Mouse (Mus musculus) stomach, embryonic 16.5 days (tissue): ENCODE measurements around the gene Gm10663. TPM values are rescaled to one million over a fixed set of nuclear protein-coding genes. Genes with fewer than 3 reads are reported as not detected.

Source experiments
- ATAC-seq: fragments of 200-750 bp; cut with Nextera tagmentation; 2 replicates; pipeline ENCODE4 v1.8.0; 2017; ENCODE audit warnings: moderate number of reproducible peaks, moderate TSS enrichment; ENCODE audit not compliant: insufficient read depth, low FRiP score
- H3K27ac ChIP-seq: fragments of 300-500 bp; sonication (generic); 2 replicates; pipeline ENCODE4 v1.5.1; 2014; ENCODE audit warnings: low read length
- H3K27me3 ChIP-seq: fragments of 300-500 bp; sonication (generic); 2 replicates; pipeline ENCODE4 v1.6.1; 2014; ENCODE audit warnings: low read length, control low read depth, mixed read lengths; ENCODE audit not compliant: control insufficient read depth, insufficient read depth
- H3K36me3 ChIP-seq: fragments of 300-500 bp; sonication (generic); 2 replicates; pipeline ENCODE4 v1.6.1; 2014; ENCODE audit warnings: low read length; ENCODE audit not compliant: control insufficient read depth, insufficient read depth
- H3K4me1 ChIP-seq: fragments of 300-500 bp; sonication (generic); 2 replicates; pipeline ENCODE4 v1.6.1; 2014; ENCODE audit warnings: low read length, control low read depth, mixed read lengths; ENCODE audit not compliant: control insufficient read depth, insufficient read depth
- H3K4me2 ChIP-seq: fragments of 300-500 bp; sonication (generic); 2 replicates; pipeline ENCODE4 v1.6.1; 2014; ENCODE audit warnings: low read depth, low read length, mixed read lengths
- H3K4me3 ChIP-seq: fragments of 300-500 bp; sonication (generic); replicated peaks from 2 replicates; pipeline ENCODE4 v1.5.1; 2014; ENCODE audit warnings: mild to moderate bottlenecking, low read length
- H3K9ac ChIP-seq: fragments of 300-500 bp; sonication (generic); 2 replicates; pipeline ENCODE4 v1.6.1; 2014; ENCODE audit warnings: low read length
- H3K9me3 ChIP-seq: fragments of 300-500 bp; sonication (generic); replicated peaks from 2 replicates; pipeline ENCODE4 v1.6.1; 2016; ENCODE audit warnings: low read length, control low read depth; ENCODE audit not compliant: control insufficient read depth
- WGBS: fragments of 180-500 bp; shearing (Covaris S2); extraction: QIAGEN DNeasy Blood & Tissue Kit; methylation state at CpG from one replicate; pipeline ENCODE4 v1.1.7; 2014; 5-methylcytosine and 5-hydroxymethylcytosine counted together
- polyA plus RNA-seq: library from polyadenylated mRNA; unstranded; fragments of >200 nt; fragmentation: Nextera tagmentation; extraction: Ambion mirVana; gene quantifications from 2 replicates; pipeline ENCODE4 v1.2.1, GENCODE M21; 2015

Gm10663 gene
- not detected in 2 replicates for polyA plus RNA-seq

DNA sequence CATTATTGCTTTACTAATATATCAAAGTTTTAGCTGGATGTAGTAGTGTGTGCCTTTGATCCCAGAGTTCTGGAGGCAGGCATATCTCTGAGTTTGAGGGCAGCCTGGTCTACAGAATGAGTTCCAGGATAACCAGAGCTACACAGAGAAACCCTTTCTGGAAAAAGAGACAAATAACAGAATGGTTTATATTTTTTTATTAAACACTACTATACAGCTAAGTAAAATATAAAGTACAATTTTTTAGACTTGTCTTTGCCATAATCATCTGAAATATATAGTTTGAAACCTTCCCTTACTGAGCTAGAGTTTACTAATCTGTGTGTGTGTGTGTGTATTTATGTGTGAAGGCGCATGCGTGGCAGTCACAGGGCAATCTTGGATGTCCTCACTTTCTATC is at the start of gene Gm10663:
Gene Gm10663, plus strand, starts transcription at position 301 of the 400 bp plus-strand sequence.
- no peaks in the 10 kb centered on the region for H3K36me3 ChIP-seq
- no peak within 1 kb of the TSS for H3K4me3 ChIP-seq
- H3K9me3 ChIP-seq, result no peaks in the 10 kb centered on the region
- no peak within 1 kb of the TSS for H3K9ac ChIP-seq
- no peak within 1 kb of the TSS for H3K4me2 ChIP-seq
- ATAC-seq, result no peak
- 69% methylated on average over 2 of the region's 2 CpGs for WGBS
- no peaks in the 10 kb centered on the region for H3K27me3 ChIP-seq
- H3K4me1 ChIP-seq, result no peaks in the 10 kb centered on the region
- H3K27ac ChIP-seq, result no peak within 1 kb of the TSS

DNA sequence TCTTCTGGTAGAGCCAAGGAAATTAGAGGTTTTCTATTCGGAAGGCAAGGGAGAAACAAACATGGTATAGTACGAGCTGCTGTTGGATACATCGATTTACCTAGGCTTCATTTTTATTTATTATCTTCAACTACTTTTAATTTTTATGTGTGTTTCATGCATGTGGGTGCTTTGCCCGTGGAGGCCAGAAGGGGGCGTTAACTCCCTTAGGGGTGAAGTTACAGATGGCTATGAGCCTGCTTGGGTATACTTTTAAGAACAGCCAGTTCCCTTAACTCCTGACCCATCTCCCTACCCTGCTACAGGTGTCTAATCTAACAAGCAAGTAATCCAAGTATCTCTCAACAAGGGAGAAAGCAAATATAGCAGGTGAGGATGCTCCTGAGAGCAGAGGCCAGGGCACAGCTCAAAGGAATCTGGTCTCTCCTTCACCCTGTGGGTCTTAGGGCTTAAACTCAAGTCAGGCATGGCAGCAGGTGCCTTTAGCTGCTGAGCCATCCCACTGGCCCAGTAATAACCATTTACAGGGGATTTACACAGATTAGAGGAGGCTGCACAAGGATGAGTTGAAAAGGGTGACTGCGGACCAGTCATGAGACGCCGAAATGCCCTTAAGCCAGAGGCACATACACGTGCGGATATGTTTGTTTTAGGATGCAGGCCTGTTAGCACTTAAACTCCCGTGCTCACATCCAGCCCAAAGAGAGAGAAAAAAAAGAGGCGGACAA is 45.7 kb upstream of the Gm10663 start:
- no peak overlapping the region for H3K9ac ChIP-seq
- no peak overlapping the region for H3K4me2 ChIP-seq
- H3K4me1 ChIP-seq, result peaks cover 3% of the 10 kb centered on the region
- H3K36me3 ChIP-seq, result no peaks in the 10 kb centered on the region
- H3K4me3 ChIP-seq, result no peak overlapping the region
- H3K9me3 ChIP-seq, result no peaks in the 10 kb centered on the region
- 81% methylated on average over 12 of the region's 12 CpGs for WGBS
- H3K27me3 ChIP-seq, result no peaks in the 10 kb centered on the region
- ATAC-seq, result no peak
- H3K27ac ChIP-seq, result no peak overlapping the region

DNA sequence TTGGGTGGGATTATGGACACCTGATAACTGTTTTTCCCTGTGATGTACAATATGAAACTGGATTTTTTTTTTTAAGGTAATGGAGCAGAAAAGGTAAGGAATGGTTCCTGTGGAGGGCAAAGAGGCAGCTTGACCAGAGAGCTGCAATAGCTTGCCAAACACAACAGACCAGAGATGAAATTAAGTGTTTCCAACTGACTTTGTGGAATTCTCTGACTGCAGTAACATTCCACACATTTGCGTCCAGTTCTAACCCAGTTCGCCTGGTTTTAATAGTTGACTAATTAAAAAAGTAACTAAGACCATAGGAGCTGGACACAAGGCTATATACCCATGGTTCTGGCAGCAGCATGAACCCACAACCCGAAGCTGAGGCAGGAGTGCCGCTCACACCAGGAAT is 45.1 kb upstream of the Gm10663 start:
- H3K9me3 ChIP-seq, result no peaks in the 10 kb centered on the region
- no peaks in the 10 kb centered on the region for H3K36me3 ChIP-seq
- no peak overlapping the region for H3K4me2 ChIP-seq
- H3K9ac ChIP-seq, result no peak overlapping the region
- H3K4me3 ChIP-seq, result no peak overlapping the region
- H3K27me3 ChIP-seq, result no peaks in the 10 kb centered on the region
- H3K27ac ChIP-seq, result no peak overlapping the region
- peaks cover 6% of the 10 kb centered on the region for H3K4me1 ChIP-seq
- 86% methylated on average over 4 of the region's 4 CpGs for WGBS
- no peak for ATAC-seq

DNA sequence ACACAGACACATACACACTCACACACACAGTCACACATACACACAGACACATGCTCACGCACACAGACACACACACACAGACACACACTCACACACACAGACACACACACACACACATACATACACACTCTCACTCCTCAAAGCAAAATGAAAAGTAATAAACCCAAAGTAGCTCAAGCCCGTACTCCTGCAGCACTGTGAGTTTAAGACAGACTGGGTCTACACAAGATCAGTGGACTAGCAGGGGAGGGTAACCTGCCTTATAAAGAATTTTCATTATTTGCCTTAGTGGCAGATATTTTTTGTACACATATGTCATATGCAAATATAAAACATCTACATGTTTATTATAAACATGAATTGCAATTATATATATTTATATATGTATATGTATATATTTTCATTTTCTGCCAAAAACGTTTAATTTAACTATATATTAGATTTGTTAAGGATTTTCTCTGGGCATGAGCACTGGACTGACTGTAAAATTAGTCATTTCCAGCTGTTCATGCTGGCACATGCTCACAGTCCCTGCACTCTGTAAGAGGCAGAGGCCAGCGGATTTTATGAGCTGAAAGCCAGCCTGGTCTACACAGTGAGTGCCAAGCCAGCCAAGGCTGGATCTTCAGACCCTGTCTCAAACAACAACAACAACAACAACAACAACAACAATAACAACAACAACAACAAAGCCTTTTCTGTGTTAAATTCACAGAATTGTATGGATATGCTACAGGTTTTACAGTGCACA is 43.9 kb upstream of the Gm10663 start:
- Histone ChIP-seq H3K4me3 (no peak overlapping the region), H3K4me1 (peaks cover 9% of the 10 kb centered on the region), H3K9ac (no peak overlapping the region), H3K36me3 (no peaks in the 10 kb centered on the region), H3K27me3 (no peaks in the 10 kb centered on the region), H3K4me2 (no peak overlapping the region), H3K9me3 (no peaks in the 10 kb centered on the region), H3K27ac (no peak overlapping the region)
- WGBS, result 71% methylated on average over 4 of the region's 4 CpGs
- no peak for ATAC-seq

DNA sequence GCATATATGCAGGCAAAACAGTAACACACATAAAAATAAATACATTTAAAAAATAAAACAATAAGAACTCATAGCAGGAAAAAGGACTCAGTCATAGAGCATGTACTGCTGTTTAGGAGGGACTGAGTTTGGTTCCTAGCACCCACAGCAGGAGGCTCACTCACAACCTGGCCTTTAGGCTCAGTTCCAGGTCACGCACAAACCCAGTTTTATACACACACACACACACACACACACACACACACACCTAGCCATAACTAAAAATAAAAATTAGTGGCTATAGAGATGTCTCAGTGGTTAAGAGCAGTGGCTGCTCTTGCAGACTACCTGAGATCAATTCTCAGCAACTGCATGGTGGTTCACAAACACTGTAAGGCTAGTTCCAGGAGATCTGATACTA is 42.7 kb upstream of the Gm10663 start:
- no peak overlapping the region for H3K4me2 ChIP-seq
- peaks cover 9% of the 10 kb centered on the region for H3K4me1 ChIP-seq
- H3K4me3 ChIP-seq, result no peak overlapping the region
- no peak for ATAC-seq
- no peaks in the 10 kb centered on the region for H3K36me3 ChIP-seq
- H3K9ac ChIP-seq, result no peak overlapping the region
- WGBS, result 82% methylated on average over 1 of the region's 1 CpGs
- no peak overlapping the region for H3K27ac ChIP-seq
- H3K27me3 ChIP-seq, result no peaks in the 10 kb centered on the region
- H3K9me3 ChIP-seq, result no peaks in the 10 kb centered on the region

DNA sequence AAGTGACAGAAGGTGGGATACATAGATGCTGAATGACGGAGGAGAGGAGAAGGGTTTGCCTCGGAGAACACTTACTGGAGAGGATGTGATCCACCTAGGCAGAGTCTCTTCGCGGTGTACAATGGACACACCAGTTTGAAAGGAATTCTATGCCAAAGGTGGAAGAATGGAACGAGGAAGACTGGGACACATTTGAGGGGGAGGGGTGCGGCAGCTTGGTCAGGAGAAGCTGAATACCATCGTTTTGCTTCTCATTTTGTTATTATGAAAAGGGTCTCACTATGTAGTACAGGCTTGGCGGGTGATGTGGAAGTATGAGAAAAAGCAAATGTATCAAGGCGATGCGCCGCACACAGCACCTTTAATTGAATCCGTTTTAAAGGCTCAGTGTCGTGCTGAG is 41.8 kb upstream of the Gm10663 start:
- H3K4me2 ChIP-seq, result no peak overlapping the region
- H3K9ac ChIP-seq, result no peak overlapping the region
- ATAC-seq, result no peak
- H3K36me3 ChIP-seq, result no peaks in the 10 kb centered on the region
- H3K27me3 ChIP-seq, result no peaks in the 10 kb centered on the region
- H3K4me1 ChIP-seq, result peaks cover 9% of the 10 kb centered on the region
- H3K4me3 ChIP-seq, result no peak overlapping the region
- H3K9me3 ChIP-seq, result no peaks in the 10 kb centered on the region
- no peak overlapping the region for H3K27ac ChIP-seq
- 64% methylated on average over 13 of the region's 13 CpGs for WGBS

DNA sequence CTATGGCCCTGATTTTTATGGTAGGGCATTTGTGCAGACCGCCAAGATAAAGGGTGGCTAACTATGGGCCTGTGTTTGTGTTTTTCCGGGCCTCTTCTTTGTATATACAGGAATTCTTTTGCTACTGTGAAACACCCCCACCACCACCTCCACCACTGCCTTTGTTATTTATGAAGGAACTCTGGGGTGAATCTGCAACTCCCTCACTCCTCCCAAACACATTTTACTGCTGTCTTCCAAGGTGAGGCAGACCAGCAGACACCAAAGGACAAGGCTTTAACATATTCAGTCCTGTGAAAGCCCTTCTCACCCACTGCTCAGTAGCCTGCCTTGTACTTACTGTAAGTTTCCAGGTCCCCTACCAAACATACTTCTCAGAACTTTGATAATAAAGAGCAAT is 40.7 kb upstream of the Gm10663 start:
- no peak overlapping the region for H3K4me2 ChIP-seq

DNA sequence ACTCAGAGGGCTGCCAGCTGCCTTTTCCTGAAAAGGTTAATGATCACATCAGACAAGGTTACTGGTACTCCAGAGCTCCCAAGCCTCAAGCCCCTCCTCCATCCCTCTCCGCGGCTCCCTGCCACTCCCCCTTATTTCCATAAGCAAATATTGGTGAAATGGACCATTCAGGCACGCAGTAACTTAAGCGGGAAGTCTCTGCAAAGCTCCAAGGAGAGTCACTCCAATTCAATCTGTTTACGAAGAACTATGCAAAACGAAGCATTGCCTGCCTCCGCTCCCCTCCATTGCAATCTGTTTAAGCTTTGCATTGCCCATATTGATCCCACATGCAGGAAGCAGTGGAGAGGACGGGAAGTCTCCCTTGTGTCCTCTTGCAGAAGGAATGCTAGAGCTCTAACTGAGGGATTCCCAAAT is 37.7 kb upstream of the Gm10663 start, which contains the start of gene Apela:
Gene Apela, minus strand, starts transcription at position 220 of the 417 bp plus-strand sequence.
- H3K27ac ChIP-seq, result peak within 1 kb of the TSS; percentile 28; the same call in 1 of the 2 replicates
- 1% methylated on average over 8 of the region's 8 CpGs for WGBS
- no peak within 1 kb of the TSS for H3K9ac ChIP-seq
- peak; percentile 89 for ATAC-seq
- H3K4me2 ChIP-seq, result peak within 1 kb of the TSS; percentile 55
- H3K4me3 ChIP-seq, result peak within 1 kb of the TSS; percentile 28
- peaks cover 9% of the 10 kb centered on the region for H3K4me1 ChIP-seq
- no peaks in the 10 kb centered on the region for H3K27me3 ChIP-seq
- no peaks in the 10 kb centered on the region for H3K36me3 ChIP-seq
- no peaks in the 10 kb centered on the region for H3K9me3 ChIP-seq

More for the DNA sequence above, 40.7 kb upstream of the Gm10663 start:
- peaks cover 9% of the 10 kb centered on the region for H3K4me1 ChIP-seq
- H3K36me3 ChIP-seq, result no peaks in the 10 kb centered on the region
- no peak overlapping the region for H3K4me3 ChIP-seq
- H3K9me3 ChIP-seq, result no peaks in the 10 kb centered on the region
- H3K27me3 ChIP-seq, result no peaks in the 10 kb centered on the region
- H3K9ac ChIP-seq, result no peak overlapping the region
- no peak for ATAC-seq
- WGBS, result 37% methylated on average over 2 of the region's 2 CpGs
- H3K27ac ChIP-seq, result no peak overlapping the region

DNA sequence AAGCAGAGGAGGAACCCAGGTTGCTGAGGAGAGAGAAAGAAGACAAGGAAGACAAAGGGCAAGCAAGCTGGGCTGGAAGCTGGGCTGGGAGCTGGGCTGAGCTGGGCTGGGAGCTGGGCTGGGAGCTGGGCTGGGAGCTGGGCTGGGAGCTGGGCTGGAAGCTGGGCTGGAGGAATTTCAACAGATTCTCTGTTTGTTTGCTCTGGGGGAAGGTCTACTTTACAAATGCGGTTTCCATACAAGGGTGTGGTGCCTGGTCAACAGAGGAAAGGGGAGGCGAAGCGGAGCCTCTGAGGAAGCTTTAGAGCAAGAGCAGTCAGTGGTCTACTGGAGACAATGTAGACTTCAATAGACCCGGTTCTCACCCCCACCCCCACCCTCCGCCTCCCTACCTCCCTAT is 28.3 kb upstream of the Gm10663 start:
- Histone ChIP-seq H3K9me3 (no peaks in the 10 kb centered on the region), H3K4me3 (no peak overlapping the region; the same call in 1 of the 2 replicates), H3K27me3 (no peaks in the 10 kb centered on the region), H3K27ac (peak overlapping the region; percentile 46; the same call in 1 of the 2 replicates), H3K4me2 (peak overlapping the region; percentile 32), H3K4me1 (no peaks in the 10 kb centered on the region), H3K9ac (peak overlapping the region; percentile 31; the same call in 1 of the 2 replicates), H3K36me3 (no peaks in the 10 kb centered on the region)
- ATAC-seq, result peak; percentile 79
- WGBS, result 41% methylated on average over 5 of the region's 5 CpGs
